Mouse (Mus musculus) brain, embryonic 14.5 days (tissue): ENCODE measurements around the gene Rasa3.

ENCODE experiments used
- CTCF ChIP-seq: fragments of 200-500 bp; IDR thresholded peaks from 2 replicates; pipeline ENCODE4 v1.5.1; 2012; ENCODE audit warnings: inconsistent platforms, mild to moderate bottlenecking, moderate library complexity, borderline replicate concordance; ENCODE audit not compliant: insufficient read depth, insufficient read length; ENCODE audit errors: extremely low read depth
- POLR2A ChIP-seq: fragments of 200-500 bp; IDR thresholded peaks from 2 replicates; pipeline ENCODE4 v1.6.1; 2012; ENCODE audit warnings: mild to moderate bottlenecking, inconsistent platforms, borderline replicate concordance; ENCODE audit not compliant: poor library complexity, insufficient read depth, insufficient read length, severe bottlenecking; ENCODE audit errors: extremely low read depth

- no peak for TF ChIP-seq CTCF
- TF ChIP-seq POLR2A: no peak
These were observed 17.3 kb upstream of the Rasa3 start for GRCm38 (mm10) chr8:13694735-13695134.
